Comparison of ENCODE assay signal across 23 mouse cellular contexts in the genomic region with DNA sequence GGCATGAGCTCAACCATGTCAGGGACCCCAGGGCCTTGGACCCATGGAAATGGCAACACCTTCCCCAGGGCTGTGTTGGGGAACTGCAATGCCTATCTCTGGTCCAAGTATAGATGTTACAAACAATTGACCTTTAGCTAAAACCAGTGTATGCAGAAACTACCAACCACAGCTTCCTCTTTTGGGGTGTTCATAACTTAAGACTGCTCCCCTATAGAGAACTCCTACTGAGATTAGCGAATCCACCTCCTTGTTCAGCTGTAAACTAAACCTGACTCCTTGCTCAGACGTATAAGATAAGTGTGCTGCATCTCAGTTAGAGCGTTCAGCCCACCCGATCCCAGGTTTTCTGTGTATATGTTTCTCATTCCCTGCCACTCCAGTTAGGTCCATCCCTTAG. TPM values are rescaled to one million over a fixed set of nuclear protein-coding genes. Genes with fewer than 3 reads are reported as not detected.
A peak's percentile ranks its signal among the peaks of the same experiment; 100 is the strongest.
DNase-seq lines count a peak whose midpoint lies in the region; ATAC-seq lines count a peak whose summit lies in the region.
"Had no signal": no experiment of that assay in that cellular context is flagged by ENCODE, and none has a peak within 500 bp of the region (broad histone marks: within the 10 kb centered on the region; RNA-seq: fewer than 3 reads in every experiment).

No protein-coding gene starts in this region.

- ATAC-seq in liver, embryonic 15.5 days (ENCODE audit: insufficient read depth), result no peak
- peak; percentile 68 for ATAC-seq in megakaryocyte, adult 5-6 weeks (ENCODE audit: poor library complexity, severe bottlenecking)
- ATAC-seq in forebrain, embryonic 13.5 days, result no peak
- ATAC-seq: forebrain, embryonic 14.5 days; hindbrain, postnatal 0 days; intestine, postnatal 0 days had no signal

- no peak overlapping the region for H3K9ac ChIP-seq in liver, embryonic 15.5 days
- H3K9ac ChIP-seq in forebrain, embryonic 13.5 days, result no peak overlapping the region
- H3K9ac ChIP-seq: embryonic facial prominence, embryonic 12.5 days; heart, embryonic 15.5 days; lung, embryonic 15.5 days; neural tube, embryonic 12.5 days had no signal

- peak overlapping the region; percentile 35; the same call in 1 of the 2 replicates for H3K27ac ChIP-seq in liver, embryonic 15.5 days (replicated peaks)
- H3K27ac ChIP-seq in forebrain, embryonic 13.5 days, result no peak overlapping the region
- H3K27ac ChIP-seq: embryonic facial prominence, embryonic 12.5 days; heart, embryonic 15.5 days; hindbrain, embryonic 10.5 days; hindbrain, postnatal 0 days; lung, embryonic 15.5 days; neural tube, embryonic 12.5 days had no signal

- H3K4me2 ChIP-seq in liver, embryonic 15.5 days, result no peak overlapping the region
- no peak overlapping the region for H3K4me2 ChIP-seq in forebrain, embryonic 13.5 days
- H3K4me2 ChIP-seq: embryonic facial prominence, embryonic 12.5 days; heart, embryonic 15.5 days; lung, embryonic 15.5 days; midbrain, embryonic 11.5 days; neural tube, embryonic 12.5 days had no signal

- WGBS in liver, embryonic 15.5 days (ENCODE audit: insufficient replicate concordance), result 53% methylated on average over 4 of the region's 4 CpGs
- 89% methylated on average over 4 of the region's 4 CpGs for WGBS in forebrain, embryonic 13.5 days

- 0 out of 2 replicates have a peak, but pooled peaks cover 2% of the 10 kb centered on the region for H3K9me3 ChIP-seq in liver, embryonic 15.5 days (replicated peaks)
- H3K9me3 ChIP-seq in forebrain, embryonic 13.5 days (replicated peaks), result no peaks in the 10 kb centered on the region
- H3K9me3 ChIP-seq: heart, embryonic 15.5 days; hindbrain, embryonic 10.5 days; lung, embryonic 15.5 days; neural tube, embryonic 12.5 days had no signal

- no peak for DNase-seq in liver
- peak; percentile 65 to 73 for DNase-seq in spleen, postnatal 36 days (ENCODE audit: low spot score in 2 of 2)
- no peak for DNase-seq in spleen, postnatal 14 days (ENCODE audit: low spot score in 2 of 2)
- no peak for DNase-seq in right cerebral cortex, postnatal 36 days (ENCODE audit: low spot score in 2 of 2)
- no peak for DNase-seq in urinary bladder, postnatal 36 days (ENCODE audit: low spot score in 2 of 2)
- DNase-seq: adrenal gland, adult 2 months; cerebellum, adult 9-10 months; gastrocnemius, postnatal 14 days; right cerebral cortex, adult 18-20 months; thymus, postnatal 14 days had no signal

- H3K4me1 ChIP-seq in liver, embryonic 15.5 days (replicated peaks), result peaks cover 73% of the 10 kb centered on the region
- no peaks in the 10 kb centered on the region for H3K4me1 ChIP-seq in forebrain, embryonic 13.5 days
- H3K4me1 ChIP-seq: embryonic facial prominence, embryonic 12.5 days had no signal

- no peak overlapping the region for H3K4me3 ChIP-seq in liver, embryonic 15.5 days (replicated peaks)
- no peak overlapping the region for H3K4me3 ChIP-seq in forebrain, embryonic 13.5 days
- H3K4me3 ChIP-seq: embryonic facial prominence, embryonic 12.5 days; erythroblast, embryonic 14.5 days; heart, embryonic 15.5 days; hindbrain, embryonic 10.5 days; lung, embryonic 15.5 days; neural tube, embryonic 12.5 days had no signal

- 0 out of 2 replicates have a peak, but pooled peaks cover 6% of the 10 kb centered on the region for H3K27me3 ChIP-seq in liver, embryonic 15.5 days
- H3K27me3 ChIP-seq in forebrain, embryonic 13.5 days, result no peaks in the 10 kb centered on the region
- H3K27me3 ChIP-seq: embryonic facial prominence, embryonic 12.5 days; heart, embryonic 15.5 days; lung, embryonic 15.5 days; neural tube, embryonic 12.5 days had no signal

- no peaks in the 10 kb centered on the region for H3K36me3 ChIP-seq in liver, embryonic 15.5 days (replicated peaks)
- H3K36me3 ChIP-seq in forebrain, embryonic 13.5 days (ENCODE audit: poor library complexity, severe bottlenecking), result no peaks in the 10 kb centered on the region
- H3K36me3 ChIP-seq: embryonic facial prominence, embryonic 12.5 days; heart, embryonic 15.5 days; hindbrain, embryonic 10.5 days; lung, embryonic 15.5 days; neural tube, embryonic 12.5 days had no signal

RNA-seq across cellular contexts. Expression of a gene that starts 12.9 kb away (rescaled TPM):
- polyA plus RNA-seq in liver, embryonic 15.5 days (2015; fragmentation: Nextera tagmentation; extraction: Ambion mirVana), result 2,115 and 2,296 TPM in 2 replicates
- 3,482 and 3,921 TPM in 2 replicates for total RNA-seq in megakaryocyte, adult 5-6 weeks (2015)
- total RNA-seq in megakaryocyte, adult 5-6 weeks (2017), result 2,689 and 3,338 TPM in 2 replicates
- polyA plus RNA-seq in forebrain, embryonic 13.5 days (2015; fragmentation: Nextera tagmentation; extraction: Ambion mirVana), result 4,035 and 4,414 TPM in 2 replicates

RNA-seq across cellular contexts. Expression of a gene that starts 24.3 kb away (rescaled TPM):
- polyA plus RNA-seq in liver, embryonic 15.5 days (2015; fragmentation: Nextera tagmentation; extraction: Ambion mirVana), result 21.8 and 22.4 TPM in 2 replicates
- 18.1 and 21.1 TPM in 2 replicates for total RNA-seq in megakaryocyte, adult 5-6 weeks (2015)
- total RNA-seq in megakaryocyte, adult 5-6 weeks (2017), result 24.8 and 34.9 TPM in 2 replicates
- polyA plus RNA-seq in forebrain, embryonic 13.5 days (2015; fragmentation: Nextera tagmentation; extraction: Ambion mirVana), result 32.7 and 33.8 TPM in 2 replicates

Comparison
In these comparisons a context has a peak if more than half of its experiments do, and no peak if none do; other contexts are left out.
1. DNase-seq: peak in spleen, postnatal 36 days (2 of 2); none in liver (single experiment), spleen, postnatal 14 days (0 of 2), right cerebral cortex, postnatal 36 days (0 of 2) and urinary bladder, postnatal 36 days (0 of 2).